Mouse (Mus musculus) brain, embryonic 14.5 days (tissue): ENCODE measurements around the gene Clk2.

Source experiments
- CTCF ChIP-seq: fragments of 200-500 bp; IDR thresholded peaks from 2 replicates; pipeline ENCODE4 v1.5.1; 2012; ENCODE audit warnings: inconsistent platforms, mild to moderate bottlenecking, moderate library complexity, borderline replicate concordance; ENCODE audit not compliant: insufficient read depth, insufficient read length; ENCODE audit errors: extremely low read depth
- POLR2A ChIP-seq: fragments of 200-500 bp; IDR thresholded peaks from 2 replicates; pipeline ENCODE4 v1.6.1; 2012; ENCODE audit warnings: mild to moderate bottlenecking, inconsistent platforms, borderline replicate concordance; ENCODE audit not compliant: poor library complexity, insufficient read depth, insufficient read length, severe bottlenecking; ENCODE audit errors: extremely low read depth

DNA sequence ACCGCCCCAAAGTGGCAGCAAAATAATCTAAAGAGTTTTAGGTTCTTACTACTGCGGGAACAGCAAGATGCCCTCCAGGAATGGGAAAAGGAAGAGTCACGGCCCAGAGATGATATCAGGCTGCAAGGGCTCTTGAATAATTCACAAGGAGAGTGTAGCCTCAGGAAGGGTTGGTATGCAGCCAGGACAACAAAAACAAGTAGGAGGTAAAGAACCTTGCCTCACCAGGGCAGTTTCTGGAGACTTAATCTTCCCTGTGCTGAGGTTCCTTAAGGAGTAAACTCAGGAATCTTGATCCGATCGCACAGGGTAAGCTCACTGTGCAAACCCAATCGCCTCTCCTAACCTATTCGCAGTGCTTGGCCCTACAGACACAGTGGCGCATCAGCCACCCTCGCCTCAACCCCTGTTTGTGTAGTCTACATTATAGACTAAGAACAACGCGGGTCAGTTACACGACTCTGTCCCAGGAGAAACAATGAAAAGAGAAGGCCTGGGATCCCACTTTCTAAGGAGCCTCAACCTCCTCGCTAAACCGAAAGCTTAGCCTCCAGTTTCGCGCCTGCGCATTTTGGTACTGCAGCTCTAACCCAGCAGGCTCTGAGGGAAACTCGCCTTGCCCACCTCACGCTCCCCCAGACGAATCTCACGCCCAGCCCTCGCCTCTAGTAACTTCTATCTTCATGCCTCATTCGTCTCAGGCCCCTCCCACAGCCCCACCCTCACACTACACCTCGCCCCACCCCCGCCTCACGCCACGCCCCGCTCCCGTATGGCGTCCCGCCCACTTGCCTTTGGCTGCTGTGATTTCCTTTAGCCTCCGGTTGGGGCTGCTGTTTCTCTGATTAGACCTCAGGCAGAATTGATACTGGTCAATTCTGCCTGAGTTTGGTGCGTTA lies 31.6 kb downstream of the Clk2 start:
- TF ChIP-seq CTCF (peak; percentile 51; the same call in 1 of the 2 replicates), POLR2A (no peak)
